Comparison of ENCODE assay signal across 8 mouse cellular contexts in genomic region chr19:57313891-57314345, GRCm38 (mm10). TPM values are rescaled to one million over a fixed set of nuclear protein-coding genes. Genes with fewer than 3 reads are reported as not detected.
A peak's percentile ranks its signal among the peaks of the same experiment; 100 is the strongest.
DNase-seq lines count a peak whose midpoint lies in the region; ATAC-seq lines count a peak whose summit lies in the region.

No protein-coding gene starts in this region.

- peak overlapping the region; percentile 80 for H3K27ac ChIP-seq in heart, embryonic 15.5 days
- H3K27ac ChIP-seq in embryonic facial prominence, embryonic 15.5 days (replicated peaks) = no peak overlapping the region
- no peak overlapping the region for H3K27ac ChIP-seq in liver, embryonic 12.5 days

- peaks cover 18% of the 10 kb centered on the region for H3K4me1 ChIP-seq in heart, embryonic 15.5 days (replicated peaks)
- H3K4me1 ChIP-seq in embryonic facial prominence, embryonic 15.5 days = peaks cover 14% of the 10 kb centered on the region
- 0 out of 2 replicates have a peak, but pooled peaks cover 17% of the 10 kb centered on the region for H3K4me1 ChIP-seq in liver, embryonic 12.5 days

- H3K9me3 ChIP-seq in heart, embryonic 15.5 days (replicated peaks) = no peaks in the 10 kb centered on the region
- H3K9me3 ChIP-seq in embryonic facial prominence, embryonic 15.5 days (replicated peaks) = no peaks in the 10 kb centered on the region
- H3K9me3 ChIP-seq in liver, embryonic 12.5 days (replicated peaks) = no peaks in the 10 kb centered on the region

- ATAC-seq in heart, embryonic 15.5 days (replicated peaks; ENCODE audit: insufficient number of reproducible peaks, insufficient read depth, low FRiP score, low read depth) = no peak
- ATAC-seq in embryonic facial prominence, embryonic 15.5 days (ENCODE audit: insufficient number of reproducible peaks, low FRiP score, low TSS enrichment, low read depth) = no peak
- ATAC-seq in liver, embryonic 12.5 days = no peak
- no peak for ATAC-seq in CD4-positive, CD25-positive, alpha-beta regulatory T cell, adult 4 months

- H3K4me2 ChIP-seq in heart, embryonic 15.5 days = peak overlapping the region; percentile 90
- H3K4me2 ChIP-seq in embryonic facial prominence, embryonic 15.5 days (replicated peaks) = peak overlapping the region; percentile 99
- peak overlapping the region; percentile 71 for H3K4me2 ChIP-seq in liver, embryonic 12.5 days

- peak overlapping the region; percentile 69 for H3K4me3 ChIP-seq in heart, embryonic 15.5 days
- peak overlapping the region; percentile 52 for H3K4me3 ChIP-seq in embryonic facial prominence, embryonic 15.5 days (replicated peaks)
- H3K4me3 ChIP-seq in liver, embryonic 12.5 days = peak overlapping the region; percentile 52

- peak overlapping the region; percentile 76 for H3K9ac ChIP-seq in heart, embryonic 15.5 days
- no peak overlapping the region; the same call in 1 of the 2 replicates for H3K9ac ChIP-seq in embryonic facial prominence, embryonic 15.5 days
- peak overlapping the region; percentile 59; the same call in 1 of the 2 replicates for H3K9ac ChIP-seq in liver, embryonic 12.5 days

- no peak for DNase-seq in heart, postnatal 36 days
- peak; percentile 24 for DNase-seq in A20 (ENCODE audit: low read depth, low spot score)
- DNase-seq in embryo, embryonic 10.5 days (ENCODE audit: low spot score) = no peak
- DNase-seq in left cerebral cortex, adult 8-10 months (ENCODE audit: low spot score in 2 of 2) = no peak

- no peaks in the 10 kb centered on the region for H3K27me3 ChIP-seq in heart, embryonic 15.5 days
- peaks cover 24% of the 10 kb centered on the region for H3K27me3 ChIP-seq in embryonic facial prominence, embryonic 15.5 days
- peaks cover 40% of the 10 kb centered on the region for H3K27me3 ChIP-seq in liver, embryonic 12.5 days (replicated peaks)

- 72% methylated on average over 3 of the region's 3 CpGs for WGBS in heart, embryonic 15.5 days
- 46% methylated on average over 3 of the region's 3 CpGs for WGBS in embryonic facial prominence, embryonic 15.5 days
- WGBS in liver, embryonic 12.5 days (ENCODE audit: insufficient replicate concordance) = 54% methylated on average over 3 of the region's 3 CpGs

- intact Hi-C loops in heart, postnatal 36 days (cut with DNase I) = loop anchor here (2.0 kb wide), 2 partner anchors 47 to 119 kb away; no protein-coding TSS in a partner anchor

- no peaks in the 10 kb centered on the region for H3K36me3 ChIP-seq in heart, embryonic 15.5 days
- H3K36me3 ChIP-seq in embryonic facial prominence, embryonic 15.5 days = no peaks in the 10 kb centered on the region
- no peaks in the 10 kb centered on the region for H3K36me3 ChIP-seq in liver, embryonic 12.5 days

RNA-seq across cellular contexts. Expression of gene Ablim1, which starts 0.8 kb away (rescaled TPM):
- 56.2 and 63.8 TPM in 2 replicates for polyA plus RNA-seq in heart, embryonic 15.5 days (2015; fragmentation: Nextera tagmentation; extraction: Ambion mirVana)
- total RNA-seq in heart, postnatal 36 days (2021) = 100 to 1,000 TPM; 423 to 468 TPM
- polyA plus RNA-seq in embryonic facial prominence, embryonic 15.5 days (2015; fragmentation: Nextera tagmentation; extraction: Ambion mirVana) = 67.7 and 71.3 TPM in 2 replicates
- 6.1 and 7.8 TPM in 2 replicates for polyA plus RNA-seq in liver, embryonic 12.5 days (2016; fragmentation: Nextera tagmentation; extraction: Ambion mirVana)
- polyA plus RNA-seq in CD4-positive, CD25-positive, alpha-beta regulatory T cell, adult 4 months (2017; shearing (Covaris generic)) = 100 to 1,000 TPM; 290 to 362 TPM
- 100 to 1,000 TPM; 103 to 121 (median 110) TPM for total RNA-seq in left cerebral cortex, adult 8-10 months (2022)

RNA-seq across cellular contexts. Expression of gene Fam160b1, which starts 46.6 kb away (rescaled TPM):
- polyA plus RNA-seq in heart, embryonic 15.5 days (2015; fragmentation: Nextera tagmentation; extraction: Ambion mirVana) = 9.4 and 11.1 TPM in 2 replicates
- total RNA-seq in heart, postnatal 36 days (2021) = 10 to 100 TPM; 11.5 to 11.6 TPM
- polyA plus RNA-seq in embryonic facial prominence, embryonic 15.5 days (2015; fragmentation: Nextera tagmentation; extraction: Ambion mirVana) = 15.3 and 16.3 TPM in 2 replicates
- polyA plus RNA-seq in liver, embryonic 12.5 days (2016; fragmentation: Nextera tagmentation; extraction: Ambion mirVana) = 9.2 and 9.5 TPM in 2 replicates
- 1 to 10 TPM; 8.1 to 8.7 TPM for polyA plus RNA-seq in CD4-positive, CD25-positive, alpha-beta regulatory T cell, adult 4 months (2017; shearing (Covaris generic))
- 10 to 100 TPM; 23.6 to 24.7 (median 24.1) TPM for total RNA-seq in left cerebral cortex, adult 8-10 months (2022)
